Mouse (Mus musculus) thymus, postnatal 36 days (tissue): Measurements from ENCODE around the gene Gtf2f1.

Experiments
- DNase-seq, 2 experiments: peaks; one replicate each; pipeline ENCODE4 v3.0.0; 2022; ENCODE audit warnings: mixed read lengths in 2 of 2

The Gtf2f1 gene

DNA sequence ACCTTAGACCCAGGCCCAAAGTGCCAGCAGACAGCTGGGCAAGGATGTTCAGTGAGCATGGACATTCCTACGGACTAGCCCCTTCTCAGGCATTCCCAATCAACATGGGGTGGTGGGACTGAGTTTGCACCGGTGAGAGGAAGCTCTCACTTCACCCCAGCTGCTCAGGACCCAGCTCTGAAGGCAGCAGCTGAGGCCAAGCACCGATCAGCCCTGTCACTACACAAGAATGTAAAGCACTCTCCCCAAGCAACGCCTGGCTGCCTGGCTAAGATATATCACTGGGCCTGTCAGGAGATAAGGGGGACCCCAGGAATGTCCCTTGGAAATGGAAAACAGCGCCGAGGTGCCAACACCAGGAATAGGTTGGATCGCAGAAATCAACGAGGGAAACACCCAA is 9.9 kb downstream of the Gtf2f1 start:
- DNase-seq, result no peak

DNA sequence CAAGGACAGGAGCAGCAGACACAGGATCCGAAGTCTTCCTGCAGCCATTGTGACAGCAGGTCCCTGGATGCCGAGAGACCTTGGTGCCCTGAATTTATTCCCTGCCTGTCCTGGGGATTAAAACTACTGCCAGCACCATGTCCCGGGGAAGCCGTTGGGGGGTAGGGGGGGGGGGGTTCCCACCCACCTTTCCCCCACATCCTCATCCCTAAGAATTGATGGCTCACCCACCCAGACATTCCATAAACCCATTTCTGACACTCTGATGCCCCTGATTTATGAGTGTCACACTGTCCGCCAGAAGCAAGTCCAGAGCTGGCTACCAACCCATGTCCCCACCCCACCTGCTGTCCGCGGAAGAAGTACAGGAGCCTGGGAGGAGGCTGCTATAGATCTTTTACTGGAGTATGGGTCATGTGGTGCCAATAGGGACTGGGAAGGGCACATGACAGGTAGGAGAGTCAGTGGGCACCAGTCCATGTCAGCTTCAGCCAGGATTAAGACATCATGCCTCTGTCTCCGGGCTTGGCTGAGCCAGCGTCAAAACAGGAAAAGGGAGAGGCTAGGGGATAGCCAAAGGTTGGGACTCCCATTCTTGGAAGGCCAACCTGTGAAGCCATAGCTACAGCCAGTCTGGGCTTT is 11.0 kb downstream of the Gtf2f1 start, which contains the start of gene Pspn:
Gene Pspn, minus strand, starts transcription at position 51 of the 642 bp plus-strand sequence.
- DNase-seq, result no peak

DNA sequence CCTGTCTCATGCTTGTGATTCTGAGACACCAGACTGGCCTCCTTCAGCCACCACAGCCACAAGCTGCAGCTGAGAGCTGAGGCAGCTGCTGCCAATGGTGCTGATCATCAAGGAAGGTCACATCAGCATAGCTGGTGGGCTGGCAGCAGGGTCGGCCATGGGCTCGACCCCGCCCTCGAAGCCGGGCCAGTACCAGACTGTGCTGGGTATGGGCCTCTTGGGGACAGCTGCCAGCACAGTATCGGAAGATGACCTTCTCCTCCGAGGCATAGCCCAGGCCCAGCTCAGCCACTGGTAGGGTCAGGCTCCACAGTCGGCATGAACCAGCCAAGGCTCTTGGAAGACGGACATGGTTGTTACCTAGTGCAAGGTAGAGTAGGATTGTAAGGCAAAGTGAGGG is 11.7 kb downstream of the Gtf2f1 start:
- no peak for DNase-seq

DNA sequence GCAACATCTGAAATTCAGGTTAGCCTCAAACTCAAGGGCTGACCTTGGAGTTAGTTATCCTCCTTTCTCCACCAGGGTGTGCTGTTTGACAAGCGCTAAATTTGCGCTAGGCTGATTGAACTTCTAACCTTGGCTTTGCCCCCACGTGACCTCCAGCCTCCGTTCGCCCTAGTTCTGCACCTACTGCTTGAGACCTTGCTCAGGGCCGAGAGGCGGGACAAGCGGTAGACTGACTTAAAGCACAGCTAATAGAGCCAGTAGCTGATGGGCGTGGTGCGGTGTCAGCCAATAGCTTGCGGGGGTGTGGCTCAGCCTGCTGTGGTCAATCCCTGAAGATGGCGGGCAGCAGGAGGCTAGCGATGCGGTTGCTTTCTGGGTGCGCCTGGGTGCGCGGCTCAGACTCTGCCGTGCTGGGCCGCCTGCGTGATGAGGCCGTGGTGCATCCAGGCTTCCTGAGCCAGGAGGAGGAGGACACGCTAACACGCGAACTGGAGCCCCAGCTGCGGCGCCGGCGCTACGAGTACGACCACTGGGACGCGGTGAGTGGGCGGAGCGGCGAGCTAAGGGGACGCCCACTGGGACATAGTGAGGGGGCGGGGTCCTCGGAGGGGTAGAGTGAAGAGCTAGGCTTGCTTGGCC is 13.9 kb downstream of the Gtf2f1 start, which contains the start of gene Alkbh7:
Gene Alkbh7, plus strand, starts transcription at position 311 of the 639 bp plus-strand sequence.
- DNase-seq, result peak; percentile 89 to 96

DNA sequence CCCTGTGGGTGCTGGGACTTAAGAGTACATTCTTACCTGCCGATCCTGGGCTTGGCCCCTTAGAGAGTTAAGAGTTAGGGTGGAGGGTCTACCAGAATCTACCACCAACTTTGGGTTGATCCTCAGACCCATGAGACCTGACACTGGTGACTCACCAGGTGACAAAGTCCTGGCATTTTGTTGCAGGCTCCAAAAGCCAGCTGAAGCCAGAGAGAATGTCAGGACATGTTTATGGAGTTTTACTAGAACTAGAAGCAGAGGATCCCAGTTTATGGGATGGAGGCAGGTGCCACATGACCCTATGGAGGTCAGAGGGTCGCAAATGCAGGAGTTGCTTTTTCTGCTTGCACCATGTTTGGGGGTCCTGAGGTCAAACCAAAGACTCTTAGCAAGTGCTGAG is 14.6 kb downstream of the Gtf2f1 start:
- DNase-seq, result no peak

DNA sequence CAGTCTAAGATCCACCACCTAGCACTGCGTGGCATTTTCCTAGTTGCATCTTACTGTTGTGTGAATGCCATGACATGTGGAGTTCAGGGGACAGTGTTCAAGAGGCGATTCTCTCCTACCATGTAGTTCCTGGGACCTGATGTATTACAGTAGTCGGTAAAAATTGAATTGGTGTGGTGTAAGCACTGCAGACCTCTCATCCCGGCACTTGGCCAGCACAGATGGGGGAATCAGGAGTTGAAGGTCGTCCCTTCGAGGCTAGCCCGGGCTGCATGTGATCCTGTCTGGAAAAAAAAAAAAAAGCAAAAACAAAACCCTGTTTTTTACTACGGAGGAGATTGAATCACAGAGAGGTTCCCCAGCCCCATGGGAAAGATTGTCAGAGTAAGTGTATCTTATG is 16.0 kb downstream of the Gtf2f1 start:
- no peak for DNase-seq

DNA sequence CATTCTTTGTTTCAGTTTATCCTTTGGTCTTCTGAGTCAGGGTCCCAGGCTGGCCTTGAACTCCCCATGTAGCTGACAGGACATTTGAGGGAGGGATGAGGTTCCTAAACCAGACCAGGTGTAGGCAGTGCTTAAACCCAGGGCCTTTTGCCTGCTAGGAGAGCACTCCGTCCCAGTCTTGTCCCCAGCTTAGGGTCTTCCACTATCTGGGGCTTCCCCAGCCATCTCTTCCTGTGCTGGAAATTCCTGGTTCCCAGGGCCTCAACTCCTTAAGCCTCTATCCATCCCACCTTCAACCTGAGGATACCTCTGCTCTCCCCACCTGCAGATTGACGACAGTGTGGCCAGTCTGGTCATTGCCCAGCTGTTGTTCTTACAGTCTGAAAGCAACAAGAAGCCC is 20.1 kb downstream of the Gtf2f1 start:
- DNase-seq, result no peak

DNA sequence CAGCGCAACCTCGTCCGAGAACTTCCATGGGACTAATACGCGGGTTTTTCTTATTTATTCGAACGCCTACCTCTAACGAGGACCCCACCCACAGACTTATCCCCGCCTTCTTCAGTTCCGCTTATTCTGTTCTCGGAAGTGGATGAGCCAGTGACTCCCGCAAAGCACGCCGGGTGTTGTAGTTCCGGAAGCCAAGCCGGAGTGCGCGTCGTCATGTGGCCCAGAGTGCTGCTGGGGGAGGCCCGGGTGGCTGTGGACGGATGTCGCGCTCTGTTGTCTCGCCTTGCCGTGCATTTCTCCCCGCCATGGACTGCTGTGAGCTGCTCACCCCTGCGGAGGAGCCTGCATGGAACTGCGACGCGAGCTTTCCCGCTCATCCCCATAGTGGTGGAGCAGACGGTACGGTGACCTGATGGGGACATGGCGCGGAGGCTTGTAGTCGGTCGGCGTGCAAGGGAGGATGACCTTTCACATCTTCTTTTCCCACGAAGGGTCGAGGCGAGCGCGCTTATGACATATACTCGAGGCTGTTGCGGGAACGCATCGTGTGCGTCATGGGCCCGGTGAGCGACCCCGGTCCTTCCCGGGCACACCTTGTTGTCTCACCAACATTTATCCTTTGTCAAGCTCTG is 20.9 kb downstream of the Gtf2f1 start, which contains the start of gene Clpp:
Gene Clpp, plus strand, starts transcription at position 191 of the 632 bp plus-strand sequence.
- DNase-seq, result peak; percentile 93 to 97

DNA sequence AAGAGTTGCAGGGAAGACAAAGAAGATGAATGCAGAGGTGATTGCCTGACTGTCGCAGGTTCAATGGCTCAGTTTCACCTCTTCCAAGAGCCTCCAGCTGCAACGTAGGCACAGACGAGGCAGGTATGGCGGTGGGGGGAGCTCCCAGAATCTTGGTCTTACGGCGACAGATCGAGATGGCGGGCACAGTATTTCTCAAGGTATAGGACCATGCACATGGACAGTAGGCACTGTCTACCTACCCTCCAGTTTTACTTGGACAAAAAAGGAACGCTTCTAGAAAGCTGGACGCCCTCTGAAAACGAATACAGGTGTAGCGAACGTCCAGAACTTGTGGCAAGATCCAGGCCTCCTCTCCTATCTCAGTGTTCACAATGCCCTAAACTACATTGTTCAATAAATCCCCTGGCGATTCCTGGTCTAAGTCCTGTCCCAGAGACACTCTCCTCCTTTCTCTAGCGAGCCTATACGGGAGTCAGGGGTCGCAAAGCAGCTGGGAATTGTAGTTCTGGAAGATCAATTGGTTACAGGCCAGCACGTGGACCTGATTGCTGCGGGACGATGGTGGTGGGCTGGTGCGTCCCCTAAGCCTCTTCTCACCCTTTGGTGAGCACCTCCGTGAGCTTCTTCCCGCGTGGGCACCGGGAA is 21.5 kb downstream of the Gtf2f1 start:
- DNase-seq, result peak; percentile 19 to 38

DNA sequence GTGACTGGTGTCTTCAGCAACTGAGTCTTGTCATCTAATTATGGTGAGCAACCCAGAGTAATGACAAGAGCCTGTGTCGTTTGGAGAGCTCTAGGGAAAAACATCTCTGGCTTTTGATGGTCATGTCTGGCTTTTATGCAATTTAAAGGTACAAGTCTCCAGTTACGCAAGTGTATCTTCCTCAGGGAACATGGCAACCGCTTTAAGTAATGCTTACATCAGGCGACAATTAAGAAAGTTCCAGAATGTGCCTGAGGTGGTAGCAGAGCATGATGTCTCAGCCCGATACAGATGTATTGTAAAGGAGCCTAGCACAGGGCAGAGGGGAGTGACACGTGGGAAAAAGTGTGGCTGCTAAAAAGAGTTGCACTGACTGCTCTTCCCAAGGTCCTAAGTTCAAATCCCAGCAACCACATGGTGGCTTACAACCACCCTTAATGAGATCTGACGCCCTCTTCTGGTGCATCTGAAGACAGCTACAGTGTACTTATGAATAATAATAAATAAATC is 22.1 kb downstream of the Gtf2f1 start:
- no peak for DNase-seq

DNA sequence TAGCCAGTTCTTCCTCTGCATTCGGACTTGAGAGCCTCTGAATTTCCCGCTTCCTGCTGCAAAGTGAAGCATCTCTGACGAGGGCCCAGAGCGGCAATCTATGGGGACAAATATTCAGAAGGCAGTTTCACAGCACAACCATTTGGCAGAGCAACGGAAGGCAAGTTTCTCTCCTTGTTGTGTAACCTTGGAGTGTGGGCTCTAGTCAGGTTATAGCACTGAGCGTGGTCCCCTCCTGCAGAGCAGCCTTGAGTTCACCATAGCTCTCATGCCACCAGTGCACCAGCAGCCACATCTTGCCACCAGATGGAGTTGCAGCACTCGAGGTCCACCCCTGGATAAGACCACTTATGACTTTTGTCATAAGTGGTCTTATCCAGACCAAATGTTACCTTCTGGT is 22.6 kb downstream of the Gtf2f1 start:
- no peak for DNase-seq

DNA sequence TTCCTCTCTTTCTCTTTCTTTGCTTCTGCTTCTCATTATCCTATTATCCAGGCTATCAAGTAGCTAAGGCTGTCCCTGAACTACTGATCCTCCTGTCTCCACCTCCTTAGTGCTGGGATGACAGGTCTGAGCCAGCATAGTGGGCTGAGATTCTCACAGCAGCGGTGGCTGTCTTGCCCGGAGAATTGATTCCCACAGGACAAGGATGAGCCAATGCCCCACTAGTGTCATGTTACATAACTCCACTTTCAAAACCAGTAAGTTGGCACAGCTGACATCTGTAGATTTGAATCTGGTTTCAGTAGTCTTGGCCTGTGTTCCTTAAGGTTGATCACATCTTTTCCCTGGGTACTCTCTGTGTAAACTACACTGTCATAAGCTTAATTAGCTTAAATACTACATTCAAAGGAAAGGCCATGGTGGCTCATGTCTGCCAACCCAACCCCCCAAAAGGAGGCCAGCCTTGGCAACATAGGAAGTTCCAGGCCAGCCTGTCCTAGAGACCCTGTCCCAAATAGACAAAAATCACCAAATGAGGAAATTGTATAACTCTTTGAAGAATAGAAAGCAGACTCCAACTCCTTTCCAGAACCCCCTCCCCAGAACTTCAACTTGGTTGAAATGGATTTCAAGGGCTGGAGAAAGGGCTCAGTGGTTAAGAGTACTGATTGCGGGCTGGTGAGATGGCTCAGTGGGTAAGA is 24.8 kb downstream of the Gtf2f1 start:
- DNase-seq, result no peak

DNA sequence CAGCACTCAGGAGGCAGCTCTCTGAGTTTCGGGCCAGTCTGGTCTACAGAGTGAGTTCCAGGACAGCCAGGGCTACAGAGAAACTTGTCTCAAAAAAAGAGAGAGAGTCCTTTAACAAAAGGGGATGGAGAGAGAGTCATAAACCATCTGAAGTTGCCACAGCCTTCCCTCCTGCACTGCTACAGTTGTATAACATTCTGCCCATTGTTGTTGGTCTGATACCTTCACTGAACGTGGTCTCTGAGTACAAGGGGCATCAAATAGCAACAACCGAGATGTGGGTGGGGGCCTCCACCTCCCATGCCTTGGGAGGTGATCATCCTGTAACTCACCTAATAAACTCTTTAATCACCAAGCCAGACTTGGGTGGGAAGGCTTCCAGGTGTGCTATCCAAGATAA is 25.4 kb downstream of the Gtf2f1 start:
- DNase-seq, result no peak

DNA sequence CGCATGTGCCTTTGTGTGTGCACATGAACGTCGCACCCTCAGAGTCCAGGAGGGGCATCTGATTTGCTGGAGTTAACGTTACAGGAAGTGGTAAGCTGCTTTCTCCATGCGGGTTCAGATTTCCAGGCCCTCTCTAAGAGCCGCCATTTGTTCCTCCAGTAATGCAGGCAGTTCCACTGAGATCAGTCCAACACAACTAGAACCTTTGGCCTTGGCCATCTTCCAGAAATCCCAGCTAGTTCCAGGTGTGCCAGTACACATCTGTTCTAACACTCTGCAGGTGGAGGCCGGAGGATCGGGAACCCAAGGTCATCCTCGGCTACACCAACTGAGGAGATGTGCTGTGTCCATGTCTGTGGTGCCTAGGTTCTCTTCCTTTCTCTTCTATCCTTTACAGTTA is 26.2 kb downstream of the Gtf2f1 start:
- DNase-seq, result no peak

DNA sequence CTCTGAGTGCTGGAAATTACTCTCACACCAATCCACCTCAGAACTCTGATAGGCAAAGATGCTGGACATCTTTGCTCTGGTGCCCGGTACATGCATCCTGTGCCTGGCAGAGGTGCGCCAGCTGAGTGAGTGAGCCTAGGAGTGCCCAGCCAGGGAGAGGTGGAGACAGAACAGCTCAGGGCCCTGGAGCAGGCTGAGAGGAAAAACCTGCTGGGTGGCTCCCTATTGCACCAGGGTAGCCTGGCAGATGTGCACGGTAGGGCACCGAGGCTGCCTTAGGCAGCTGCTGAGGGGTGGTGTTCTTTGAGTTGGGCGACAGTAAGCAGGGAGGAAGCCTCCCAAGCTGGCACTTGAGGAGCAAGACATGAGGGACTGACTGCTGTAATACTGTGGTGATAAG is 29.1 kb downstream of the Gtf2f1 start, which contains the start of gene Acer1:
Gene Acer1, minus strand, starts transcription at position 114 of the 400 bp plus-strand sequence.
- DNase-seq, result no peak

DNA sequence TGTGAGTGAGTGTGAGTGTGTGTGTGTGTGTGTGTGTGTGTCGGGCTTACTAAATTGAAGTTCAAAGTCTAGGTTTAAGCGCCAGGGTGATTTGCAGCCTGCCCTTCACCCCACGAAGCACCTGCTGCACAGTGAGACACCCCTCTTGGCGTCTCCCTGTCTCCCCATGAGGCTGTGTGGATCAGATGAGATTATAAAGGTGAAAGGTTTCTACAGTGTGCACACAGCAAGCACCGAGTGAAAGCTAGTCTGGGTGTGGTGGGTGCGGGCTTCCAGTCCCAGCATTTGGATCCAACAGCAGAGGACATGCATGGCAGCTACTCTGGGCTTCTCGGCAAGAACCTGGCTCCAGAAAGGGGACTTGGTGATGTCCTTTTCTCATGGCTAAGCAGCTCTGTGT is 30.0 kb downstream of the Gtf2f1 start:
- DNase-seq, result no peak

DNA sequence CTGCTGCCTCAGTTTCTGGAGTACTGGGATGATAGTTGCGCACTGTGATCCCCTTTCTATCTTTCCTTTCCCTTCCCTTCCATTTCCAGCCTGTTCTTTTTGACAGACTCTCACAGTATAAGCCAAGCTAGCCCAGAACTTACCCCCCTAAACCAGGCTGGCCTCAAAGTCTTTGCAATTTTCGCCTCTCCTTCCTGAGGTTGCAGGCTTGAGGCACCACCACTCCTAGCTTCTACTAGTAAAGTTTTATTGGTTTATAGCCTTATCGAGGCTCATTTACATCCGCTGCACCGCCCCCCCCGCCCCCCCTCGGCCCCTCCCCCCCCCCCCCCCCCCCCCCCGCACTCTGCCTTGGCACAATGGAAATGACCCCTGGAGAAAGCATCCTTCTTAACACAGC is 31.6 kb downstream of the Gtf2f1 start:
- DNase-seq, result no peak

DNA sequence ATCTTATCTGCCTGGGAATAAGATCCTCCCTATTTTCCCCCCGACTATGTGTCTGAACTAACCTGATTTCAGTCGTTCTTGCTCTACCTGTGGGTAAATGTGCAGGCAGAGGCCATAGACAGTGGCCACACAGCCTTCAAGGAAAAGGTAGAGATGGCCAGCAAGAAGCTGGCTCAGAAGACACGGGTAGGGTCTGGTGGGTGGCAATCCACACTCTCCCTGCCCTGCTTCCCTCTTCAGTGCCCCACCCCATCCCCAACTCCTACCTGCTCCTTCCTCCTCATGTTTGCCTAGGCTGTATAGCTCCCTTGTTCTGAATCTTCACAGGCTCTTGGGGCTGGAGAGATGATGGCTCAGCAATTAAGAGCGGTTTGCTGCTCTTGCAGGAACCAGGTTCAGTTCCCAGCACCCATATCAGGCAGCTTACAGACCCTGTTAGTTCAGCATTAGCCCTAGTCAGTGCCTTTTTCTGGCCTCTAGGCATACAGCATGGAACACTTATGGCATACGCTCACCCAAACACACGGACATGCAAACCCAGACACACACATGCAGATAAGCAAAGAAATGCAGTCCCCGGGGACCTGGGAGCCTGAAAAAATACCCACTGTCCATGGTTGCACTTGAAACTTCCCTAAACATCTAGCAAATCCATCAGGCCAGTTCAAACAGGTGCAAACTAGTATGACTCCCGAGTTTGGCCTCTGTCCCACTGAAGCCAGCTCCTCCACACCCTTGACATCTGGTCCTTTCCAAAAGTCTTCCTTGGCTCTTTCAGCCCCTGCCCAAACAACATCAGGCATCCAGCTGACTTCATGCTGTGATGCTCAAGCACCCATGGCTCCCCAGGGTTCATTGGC is 34.3 kb downstream of the Gtf2f1 start:
- no peak for DNase-seq

DNA sequence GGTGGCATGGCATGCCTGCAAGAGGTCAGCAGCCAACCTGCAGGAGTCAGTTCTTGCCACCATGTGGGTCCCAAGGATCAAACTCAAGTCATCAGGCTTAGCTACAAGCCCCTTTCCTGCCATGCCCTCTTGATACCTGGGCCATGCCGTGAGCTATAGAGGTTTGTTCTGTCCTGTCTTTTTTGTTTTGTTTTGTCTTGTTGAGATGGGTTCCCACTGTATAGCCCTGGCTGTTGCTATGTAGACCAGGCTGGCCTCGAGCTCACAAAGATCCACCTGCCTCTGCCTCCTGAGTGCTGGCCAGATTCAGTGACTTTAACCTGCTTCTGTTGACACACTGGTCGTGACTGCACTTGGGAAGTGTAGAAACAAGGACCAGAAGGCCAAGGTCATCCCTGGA is 35.7 kb downstream of the Gtf2f1 start:
- no peak for DNase-seq

DNA sequence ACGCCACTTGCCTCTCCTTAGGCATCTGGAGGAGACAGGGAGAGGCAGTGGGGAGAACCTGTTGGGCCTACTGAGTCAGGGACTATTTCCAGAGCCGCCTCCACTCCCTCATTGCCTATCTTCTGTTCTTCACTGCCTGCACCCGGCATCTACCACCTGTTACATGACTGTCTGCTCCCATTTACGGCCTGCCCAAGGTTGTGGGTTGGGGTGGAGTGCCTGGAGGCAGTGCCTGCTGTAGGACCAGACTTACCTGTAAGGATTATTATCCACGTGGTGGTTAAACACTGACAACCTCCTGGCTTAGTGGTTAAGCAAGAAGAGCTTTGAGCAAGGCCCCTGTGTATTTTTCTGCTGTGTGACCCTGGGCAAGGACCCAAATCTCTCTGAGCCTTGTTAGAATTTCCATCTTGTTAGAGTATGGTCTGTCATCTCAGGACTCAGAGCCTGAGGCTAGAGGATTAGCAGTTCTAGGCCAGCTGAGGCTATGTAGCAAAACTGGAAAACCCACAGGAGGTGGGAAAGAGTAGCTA is 36.3 kb downstream of the Gtf2f1 start:
- no peak for DNase-seq

DNA sequence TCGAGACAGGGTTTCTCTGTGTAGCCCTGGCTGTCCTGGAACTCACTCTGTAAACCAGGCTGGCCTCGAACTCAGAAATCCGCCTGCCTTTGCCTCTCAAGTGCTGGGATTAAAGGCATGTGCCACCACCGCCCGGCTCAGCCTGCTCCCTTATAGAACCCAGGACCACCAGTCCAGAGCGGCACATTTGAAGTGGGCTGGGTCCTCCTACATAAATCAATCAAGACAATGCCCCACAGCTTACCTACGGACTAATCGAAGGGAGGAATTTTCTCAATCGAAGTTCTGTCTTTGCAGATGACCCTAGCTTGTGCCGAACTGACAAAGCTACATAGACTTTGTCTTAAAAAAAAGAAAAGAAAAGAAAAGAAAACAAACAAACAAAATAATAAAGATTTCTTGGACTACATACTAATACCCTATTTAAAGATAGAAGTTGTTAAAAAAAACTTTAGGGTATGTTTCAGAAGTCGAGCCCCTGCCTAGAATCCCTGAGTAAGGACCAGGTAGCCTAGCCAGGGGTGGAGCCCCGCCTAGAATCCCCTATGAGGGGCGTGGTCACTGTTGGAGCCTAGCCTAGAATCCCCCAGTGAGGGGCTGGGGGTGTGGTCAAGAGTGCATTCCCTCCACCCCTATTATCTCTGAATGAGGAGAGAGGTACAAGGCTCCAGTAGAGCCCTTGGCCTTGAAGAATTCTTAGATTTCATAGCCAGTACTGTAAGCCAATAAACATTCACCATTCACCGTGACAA is 37.0 kb downstream of the Gtf2f1 start:
- no peak for DNase-seq
